ENCODE assay signal across 14 mouse cellular contexts in the genomic region with DNA sequence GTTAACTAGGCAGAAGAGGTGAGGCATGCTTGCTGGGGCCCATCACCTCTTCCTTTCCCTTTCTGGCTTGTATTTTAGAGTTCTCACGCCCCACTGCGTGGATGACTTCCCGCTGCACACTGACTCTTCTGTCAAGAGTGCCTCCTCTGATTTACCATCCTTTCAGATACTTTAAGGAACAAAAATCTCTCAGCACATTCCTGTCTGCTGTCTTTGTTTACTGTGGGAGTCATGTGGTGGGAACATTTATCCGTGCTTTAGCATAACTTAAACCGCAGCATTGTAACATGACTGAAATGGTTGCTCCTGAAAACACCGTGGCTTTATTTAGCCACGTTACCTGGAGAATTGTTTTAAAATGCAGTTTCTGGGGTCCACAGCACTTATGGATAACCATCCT.
"Had no signal": no experiment of that assay in that cellular context is flagged by ENCODE, and none has a peak within 500 bp of the region (broad histone marks: within the 10 kb centered on the region; RNA-seq: fewer than 3 reads in every experiment).

No protein-coding gene starts in this region.

- H3K4me2 ChIP-seq: limb, embryonic 12.5 days; limb, embryonic 15.5 days; liver, embryonic 11.5 days; lung, embryonic 15.5 days; midbrain, embryonic 11.5 days had no signal

- H3K4me1 ChIP-seq: limb, embryonic 12.5 days; limb, embryonic 15.5 days; lung, embryonic 15.5 days had no signal

- H3K27ac ChIP-seq: limb, embryonic 12.5 days; limb, embryonic 15.5 days; liver, embryonic 14.5 days; lung, embryonic 15.5 days had no signal

- H3K9me3 ChIP-seq: limb, embryonic 15.5 days; lung, embryonic 15.5 days had no signal

- ATAC-seq: liver, postnatal 0 days had no signal

- H3K36me3 ChIP-seq: lung, embryonic 15.5 days had no signal

- H3K4me3 ChIP-seq: limb, embryonic 12.5 days; limb, embryonic 15.5 days; lung, embryonic 15.5 days had no signal

- DNase-seq: kidney, adult 11 months; left cerebral cortex, postnatal 4 days; liver, postnatal 0 days; lung, postnatal 10 days; lung, postnatal 36 days; midbrain, embryonic 14.5 days; thymus, adult 18-20 months; thymus, postnatal 36 days had no signal

- H3K9ac ChIP-seq: limb, embryonic 12.5 days; limb, embryonic 15.5 days; liver, embryonic 14.5 days; liver, postnatal 0 days; lung, embryonic 15.5 days had no signal

- H3K27me3 ChIP-seq: limb, embryonic 12.5 days; limb, embryonic 15.5 days; lung, embryonic 15.5 days had no signal
